Comparison of ENCODE assay signal across 15 mouse cellular contexts in the genomic region with DNA sequence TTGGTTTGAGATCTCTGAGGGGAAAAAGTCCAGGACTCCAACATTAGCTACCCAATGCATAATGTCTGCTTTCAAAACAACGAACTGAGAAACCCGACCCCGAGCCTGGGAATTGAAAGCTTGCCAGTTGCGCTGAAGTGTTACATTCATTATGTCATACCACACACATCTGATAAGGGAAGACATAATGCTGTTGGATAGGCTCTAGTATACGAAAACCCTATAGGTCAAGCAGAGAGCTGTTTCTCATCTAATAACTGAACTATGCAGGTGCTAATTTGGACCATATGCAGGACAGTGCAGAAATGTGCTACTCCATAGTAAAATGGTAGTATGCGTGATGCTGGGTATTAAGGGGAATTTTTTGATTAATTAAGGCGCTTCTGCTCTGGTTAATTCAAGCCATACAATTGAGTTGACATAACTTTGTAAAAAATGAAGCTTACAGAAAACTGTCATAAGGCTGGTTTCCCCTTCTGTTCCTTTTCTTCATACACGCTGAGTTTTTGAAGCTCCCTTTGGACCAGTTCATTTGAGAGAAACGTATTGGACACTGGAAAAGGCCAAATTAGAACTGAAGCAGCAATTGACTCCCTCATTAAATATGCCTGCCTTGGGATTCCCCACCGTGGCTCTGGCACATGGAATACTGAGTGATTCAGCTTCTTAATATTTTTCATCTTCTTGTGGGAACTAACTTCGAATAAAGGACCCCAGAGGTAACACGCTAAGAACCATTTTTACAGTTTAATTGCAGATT. TPM values are rescaled to one million over a fixed set of nuclear protein-coding genes. Genes with fewer than 3 reads are reported as not detected.
DNase-seq lines count a peak whose midpoint lies in the region; ATAC-seq and TF ChIP-seq lines count a peak whose summit lies in the region.
"Had no signal": no experiment of that assay in that cellular context is flagged by ENCODE, and none has a peak within 500 bp of the region (broad histone marks: within the 10 kb centered on the region; RNA-seq: fewer than 3 reads in every experiment).

No protein-coding gene starts in this region.

- no peaks in the 10 kb centered on the region for H3K27me3 ChIP-seq in lung, embryonic 15.5 days
- H3K27me3 ChIP-seq in embryonic facial prominence, embryonic 13.5 days = no peaks in the 10 kb centered on the region
- H3K27me3 ChIP-seq in hindbrain, postnatal 0 days (ENCODE audit: insufficient read depth, low read length) = no peaks in the 10 kb centered on the region
- no peaks in the 10 kb centered on the region for H3K27me3 ChIP-seq in midbrain, postnatal 0 days (ENCODE audit: insufficient read depth, low read length)
- H3K27me3 ChIP-seq in liver, postnatal 0 days (ENCODE audit: insufficient read depth, low read length) = no peaks in the 10 kb centered on the region
- H3K27me3 ChIP-seq: neural tube, embryonic 12.5 days had no signal

- H3K4me2 ChIP-seq in lung, embryonic 15.5 days = no peak overlapping the region
- peak overlapping the region; percentile 11; the same call in 1 of the 2 replicates for H3K4me2 ChIP-seq in embryonic facial prominence, embryonic 13.5 days
- no peak overlapping the region for H3K4me2 ChIP-seq in hindbrain, postnatal 0 days (ENCODE audit: low read depth, low read length)
- H3K4me2 ChIP-seq in midbrain, postnatal 0 days (ENCODE audit: low read depth, low read length, poor library complexity, severe bottlenecking) = no peak overlapping the region
- no peak overlapping the region for H3K4me2 ChIP-seq in liver, postnatal 0 days (ENCODE audit: low read depth, low read length)
- H3K4me2 ChIP-seq: neural tube, embryonic 12.5 days had no signal

- no peak for TF ChIP-seq EP300 in liver, postnatal 0 days (IDR thresholded peaks at IDR 0.05; ENCODE audit: low read depth)

- H3K36me3 ChIP-seq in lung, embryonic 15.5 days = no peaks in the 10 kb centered on the region
- no peaks in the 10 kb centered on the region for H3K36me3 ChIP-seq in embryonic facial prominence, embryonic 13.5 days
- no peaks in the 10 kb centered on the region for H3K36me3 ChIP-seq in hindbrain, postnatal 0 days (ENCODE audit: insufficient read depth, low read length)
- H3K36me3 ChIP-seq in midbrain, postnatal 0 days (ENCODE audit: insufficient read depth, low read length) = no peaks in the 10 kb centered on the region
- H3K36me3 ChIP-seq in liver, postnatal 0 days (replicated peaks; ENCODE audit: insufficient read depth, low read length) = no peaks in the 10 kb centered on the region
- H3K36me3 ChIP-seq: heart, embryonic 10.5 days; neural tube, embryonic 12.5 days had no signal

- WGBS in lung, embryonic 15.5 days = 41% methylated on average over 12 of the region's 12 CpGs
- WGBS in embryonic facial prominence, embryonic 13.5 days = 40% methylated on average over 12 of the region's 12 CpGs
- WGBS in hindbrain, postnatal 0 days = 33% methylated on average over 12 of the region's 12 CpGs
- 44% methylated on average over 12 of the region's 12 CpGs for WGBS in midbrain, postnatal 0 days
- WGBS in liver, postnatal 0 days (ENCODE audit: insufficient replicate concordance) = 70% methylated on average over 12 of the region's 12 CpGs

- peak; percentile 79 for ATAC-seq in lung, embryonic 15.5 days (ENCODE audit: borderline replicate concordance, extremely low read depth, low FRiP score, low TSS enrichment)
- ATAC-seq in embryonic facial prominence, embryonic 13.5 days (ENCODE audit: insufficient number of reproducible peaks, insufficient read depth, low FRiP score, low TSS enrichment, low read depth) = no peak; the same call in 1 of the 2 replicates
- 0 out of 2 replicates have a peak, but pooled peaks have one; percentile 49 for ATAC-seq in hindbrain, postnatal 0 days
- no peak for ATAC-seq in midbrain, postnatal 0 days (ENCODE audit: low FRiP score)
- no peak for ATAC-seq in liver, postnatal 0 days

- H3K4me3 ChIP-seq in lung, embryonic 15.5 days = no peak overlapping the region
- no peak overlapping the region for H3K4me3 ChIP-seq in embryonic facial prominence, embryonic 13.5 days
- no peak overlapping the region for H3K4me3 ChIP-seq in hindbrain, postnatal 0 days (ENCODE audit: low read length)
- H3K4me3 ChIP-seq in midbrain, postnatal 0 days (ENCODE audit: low read depth, low read length) = no peak overlapping the region
- no peak overlapping the region for H3K4me3 ChIP-seq in liver, postnatal 0 days (ENCODE audit: low read depth, low read length)
- H3K4me3 ChIP-seq: heart, embryonic 10.5 days; neural tube, embryonic 12.5 days had no signal

- peak overlapping the region; percentile 79 for H3K27ac ChIP-seq in lung, embryonic 15.5 days
- no peak overlapping the region for H3K27ac ChIP-seq in embryonic facial prominence, embryonic 13.5 days
- no peak overlapping the region for H3K27ac ChIP-seq in hindbrain, postnatal 0 days
- H3K27ac ChIP-seq in midbrain, postnatal 0 days (ENCODE audit: low read depth, low read length) = no peak overlapping the region
- no peak overlapping the region for H3K27ac ChIP-seq in liver, postnatal 0 days (ENCODE audit: low read depth)
- H3K27ac ChIP-seq: heart, embryonic 10.5 days; neural tube, embryonic 12.5 days; stomach, postnatal 0 days had no signal

- no peak for DNase-seq in lung, postnatal 36 days
- peak; percentile 55 for DNase-seq in hindbrain, postnatal 0 days (ENCODE audit: low spot score)
- DNase-seq in midbrain, postnatal 0 days (ENCODE audit: low spot score) = peak; percentile 47
- no peak for DNase-seq in liver, postnatal 0 days
- no peak for DNase-seq in heart, adult 18-20 months
- DNase-seq: adrenal gland, postnatal 14 days; cerebellum, adult 18-20 months had no signal

- no peak overlapping the region for H3K9ac ChIP-seq in lung, embryonic 15.5 days
- H3K9ac ChIP-seq in embryonic facial prominence, embryonic 13.5 days = no peak overlapping the region
- no peak overlapping the region for H3K9ac ChIP-seq in hindbrain, postnatal 0 days (replicated peaks; ENCODE audit: low read length)
- no peak overlapping the region for H3K9ac ChIP-seq in midbrain, postnatal 0 days (replicated peaks; ENCODE audit: low read length, poor library complexity, severe bottlenecking)
- H3K9ac ChIP-seq in liver, postnatal 0 days (replicated peaks) = no peak overlapping the region
- H3K9ac ChIP-seq: neural tube, embryonic 12.5 days had no signal

- TF ChIP-seq CTCF in hindbrain, postnatal 0 days (IDR thresholded peaks at IDR 0.05; ENCODE audit: low read depth) = no peak
- TF ChIP-seq CTCF in midbrain, postnatal 0 days (IDR thresholded peaks at IDR 0.05) = no peak
- no peak for TF ChIP-seq CTCF in liver, postnatal 0 days (IDR thresholded peaks at IDR 0.05; ENCODE audit: low read depth)

- H3K9me3 ChIP-seq in lung, embryonic 15.5 days = no peaks in the 10 kb centered on the region
- H3K9me3 ChIP-seq in embryonic facial prominence, embryonic 13.5 days = no peaks in the 10 kb centered on the region
- no peaks in the 10 kb centered on the region for H3K9me3 ChIP-seq in hindbrain, postnatal 0 days (ENCODE audit: low read length)
- H3K9me3 ChIP-seq in midbrain, postnatal 0 days (ENCODE audit: low read length) = no peaks in the 10 kb centered on the region
- no peaks in the 10 kb centered on the region for H3K9me3 ChIP-seq in liver, postnatal 0 days (ENCODE audit: low read length)
- H3K9me3 ChIP-seq: heart, embryonic 10.5 days; neural tube, embryonic 12.5 days had no signal

- H3K4me1 ChIP-seq in lung, embryonic 15.5 days = peaks cover 34% of the 10 kb centered on the region
- H3K4me1 ChIP-seq in embryonic facial prominence, embryonic 13.5 days = peaks cover 10% of the 10 kb centered on the region; the same call in 1 of the 2 replicates
- no peaks in the 10 kb centered on the region for H3K4me1 ChIP-seq in hindbrain, postnatal 0 days (ENCODE audit: insufficient read depth, low read length)
- no peaks in the 10 kb centered on the region for H3K4me1 ChIP-seq in midbrain, postnatal 0 days (ENCODE audit: insufficient read depth, low read length)
- H3K4me1 ChIP-seq in liver, postnatal 0 days (ENCODE audit: insufficient read depth) = no peaks in the 10 kb centered on the region
- H3K4me1 ChIP-seq: heart, embryonic 10.5 days; neural tube, embryonic 12.5 days had no signal

RNA-seq across cellular contexts. Expression of a gene that starts 22.4 kb away (rescaled TPM):
- not detected in 2 replicates for polyA plus RNA-seq in lung, embryonic 15.5 days (2015; fragmentation: Nextera tagmentation; extraction: Ambion mirVana)
- polyA plus RNA-seq in embryonic facial prominence, embryonic 13.5 days (2015; fragmentation: Nextera tagmentation; extraction: Ambion mirVana) = not detected in 2 replicates
- not detected in 2 replicates for total RNA-seq in hindbrain, postnatal 0 days (2014; rRNA removed)
- polyA plus RNA-seq in hindbrain, postnatal 0 days (2015; fragmentation: Nextera tagmentation; extraction: Ambion mirVana) = not detected in 2 replicates
- total RNA-seq in midbrain, postnatal 0 days (2014; rRNA removed) = not detected in 2 replicates
- polyA plus RNA-seq in midbrain, postnatal 0 days (2015; fragmentation: Nextera tagmentation; extraction: Ambion mirVana) = not detected in 2 replicates
- polyA plus RNA-seq in liver, postnatal 0 days (2015; fragmentation: Nextera tagmentation; extraction: Ambion mirVana) = not detected in 2 replicates
- total RNA-seq in heart, adult 18-20 months (2021) = not detected
- total RNA-seq: adrenal gland, postnatal 14 days; layer of hippocampus, postnatal 25 days had no signal
- polyA plus RNA-seq: heart, embryonic 10.5 days; kidney, embryonic 16.5 days; liver, embryonic 16.5 days; neural tube, embryonic 12.5 days; stomach, postnatal 0 days had no signal

Comparison
In these comparisons a context has a peak if more than half of its experiments do, and no peak if none do; other contexts are left out.
1. ATAC-seq: peak in lung, embryonic 15.5 days (single experiment) and hindbrain, postnatal 0 days (single experiment); none in embryonic facial prominence, embryonic 13.5 days (single experiment), midbrain, postnatal 0 days (single experiment) and liver, postnatal 0 days (single experiment).
2. DNase-seq: peak in hindbrain, postnatal 0 days (single experiment) and midbrain, postnatal 0 days (single experiment); none in lung, postnatal 36 days (single experiment), liver, postnatal 0 days (single experiment) and heart, adult 18-20 months (0 of 2).